Mouse (Mus musculus): ENCODE measurements around the gene Trim66.
A peak's percentile ranks its signal among the peaks of the same experiment; 100 is the strongest.

Trim66 gene

GRCm38 (mm10) chr7:109519936-109520335 is 12.0 kb upstream of the Trim66 start:
- DNase-seq, result no peak

- peak; percentile 99 for DNase-seq
Measured at GRCm38 (mm10) chr7:109518838-109519696, 11.1 kb upstream of the Trim66 start, which contains the start of gene Rpl27a. Gene Rpl27a, plus strand, starts transcription at chr7:109519147.

DNA sequence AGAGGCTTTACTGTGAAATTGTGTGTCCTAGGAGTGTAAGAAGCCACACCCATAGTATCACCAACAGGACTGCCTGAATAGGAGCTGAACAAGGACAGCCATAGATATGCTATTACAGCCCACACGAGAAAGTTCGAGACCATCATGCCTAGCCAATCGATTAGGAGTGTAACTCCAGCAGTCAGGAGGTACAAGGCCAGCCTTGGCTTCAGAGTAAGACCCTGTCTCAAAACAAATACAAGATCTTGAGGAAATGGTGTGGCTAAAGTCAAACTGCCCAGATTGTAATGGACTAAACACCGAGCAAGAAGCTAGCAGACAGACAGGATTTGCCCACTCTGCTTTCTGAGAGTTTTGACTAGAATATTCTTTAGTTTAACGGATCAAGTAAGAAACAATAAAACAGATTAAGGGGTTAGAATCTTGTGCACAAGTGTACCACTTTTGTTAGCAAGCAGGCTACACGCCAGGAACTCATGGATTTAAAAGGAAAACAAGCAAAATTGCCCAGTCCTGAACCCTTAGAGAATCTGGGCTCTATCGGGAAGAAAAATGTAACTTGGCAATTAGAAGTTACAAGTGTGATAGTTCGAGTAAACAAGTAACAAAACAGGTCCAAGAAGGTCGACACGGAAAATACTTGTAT is 10.2 kb upstream of the Trim66 start:
- DNase-seq, result peak; percentile 54

DNA sequence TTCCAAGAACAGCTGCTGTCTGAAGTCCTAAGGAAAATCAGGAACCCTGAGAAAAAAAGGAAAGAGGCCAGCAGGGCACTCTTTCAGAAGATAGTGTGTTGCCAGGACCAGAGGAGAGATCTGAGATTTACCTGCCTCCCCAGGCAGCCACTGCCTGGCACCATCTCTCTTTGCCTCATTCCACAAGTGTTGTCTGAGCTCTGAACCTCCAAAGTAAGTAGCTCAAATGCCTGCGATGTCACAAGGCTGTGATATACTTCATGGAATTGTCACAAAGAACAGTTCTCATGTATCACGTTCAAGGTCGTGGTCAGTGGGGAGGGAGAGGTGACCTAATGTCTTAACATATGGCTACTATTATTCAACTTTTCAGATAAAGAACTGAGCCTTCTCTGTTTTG is 8.6 kb upstream of the Trim66 start:
- no peak for DNase-seq

GRCm38 (mm10) chr7:109511838-109512237 is 3.9 kb upstream of the Trim66 start:
- no peak for DNase-seq

DNA sequence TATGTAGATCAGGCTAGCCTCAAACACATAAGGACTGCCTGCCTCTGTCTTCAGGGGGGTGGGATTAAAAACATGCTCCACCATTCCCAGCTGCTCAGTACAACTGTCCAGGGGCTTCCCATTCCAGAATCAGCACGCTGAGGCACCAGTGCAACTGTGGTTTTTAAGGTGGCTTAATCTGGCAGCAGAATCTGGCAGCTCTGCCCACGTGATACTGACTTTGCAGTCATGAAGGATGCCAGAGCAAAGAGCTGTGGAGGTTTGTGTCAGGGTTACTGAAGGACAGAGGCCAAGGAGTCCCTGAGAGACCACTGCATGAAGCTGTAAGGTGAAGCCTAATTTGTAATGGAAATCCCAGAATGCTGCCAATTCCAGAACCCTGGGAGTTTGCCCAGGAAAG is 2.9 kb upstream of the Trim66 start:
- DNase-seq, result no peak

DNA sequence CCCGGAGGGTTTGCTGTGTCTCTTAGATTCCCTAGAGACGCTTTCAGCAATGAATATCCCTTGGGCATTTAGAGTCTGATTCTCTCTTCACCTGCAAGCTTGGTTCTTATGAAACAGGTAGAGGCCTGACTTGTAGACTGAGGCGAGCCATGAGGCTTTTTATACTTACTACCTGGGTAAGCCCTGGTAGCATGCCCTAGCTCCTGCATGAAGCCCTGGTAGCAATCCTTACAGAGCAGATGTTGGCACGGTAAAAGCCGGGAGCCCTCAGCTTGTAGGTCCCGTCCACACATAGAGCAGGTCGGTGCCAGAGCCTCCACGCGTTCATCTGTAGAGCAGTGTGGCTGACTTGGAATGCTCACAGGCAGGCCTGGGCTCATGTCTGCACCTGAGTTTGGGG is 362 bp downstream of the Trim66 start:
- no peak for DNase-seq

- DNase-seq, result no peak
Measured at GRCm38 (mm10) chr7:109507119-109507518, 815 bp downstream of the Trim66 start.

DNA sequence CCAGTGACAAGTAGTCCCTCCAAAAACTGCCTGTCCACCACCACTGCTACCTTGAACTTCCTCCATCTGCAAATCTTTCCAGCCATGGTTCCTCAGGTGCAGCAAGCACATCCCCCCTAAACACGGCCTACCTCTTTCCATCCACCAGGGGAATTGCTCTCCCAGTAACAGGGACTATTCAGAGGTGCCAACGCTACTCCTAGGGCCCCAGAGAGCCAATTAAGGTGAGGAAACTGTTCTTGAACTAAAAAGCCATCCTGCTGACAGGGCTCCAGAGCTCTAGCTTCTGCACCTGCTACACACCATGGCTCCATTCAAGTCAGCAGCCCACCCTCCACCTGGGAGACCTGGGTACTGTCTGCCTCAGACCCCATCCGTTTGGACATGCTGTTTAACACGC is 10.4 kb downstream of the Trim66 start:
- no peak for DNase-seq

DNA sequence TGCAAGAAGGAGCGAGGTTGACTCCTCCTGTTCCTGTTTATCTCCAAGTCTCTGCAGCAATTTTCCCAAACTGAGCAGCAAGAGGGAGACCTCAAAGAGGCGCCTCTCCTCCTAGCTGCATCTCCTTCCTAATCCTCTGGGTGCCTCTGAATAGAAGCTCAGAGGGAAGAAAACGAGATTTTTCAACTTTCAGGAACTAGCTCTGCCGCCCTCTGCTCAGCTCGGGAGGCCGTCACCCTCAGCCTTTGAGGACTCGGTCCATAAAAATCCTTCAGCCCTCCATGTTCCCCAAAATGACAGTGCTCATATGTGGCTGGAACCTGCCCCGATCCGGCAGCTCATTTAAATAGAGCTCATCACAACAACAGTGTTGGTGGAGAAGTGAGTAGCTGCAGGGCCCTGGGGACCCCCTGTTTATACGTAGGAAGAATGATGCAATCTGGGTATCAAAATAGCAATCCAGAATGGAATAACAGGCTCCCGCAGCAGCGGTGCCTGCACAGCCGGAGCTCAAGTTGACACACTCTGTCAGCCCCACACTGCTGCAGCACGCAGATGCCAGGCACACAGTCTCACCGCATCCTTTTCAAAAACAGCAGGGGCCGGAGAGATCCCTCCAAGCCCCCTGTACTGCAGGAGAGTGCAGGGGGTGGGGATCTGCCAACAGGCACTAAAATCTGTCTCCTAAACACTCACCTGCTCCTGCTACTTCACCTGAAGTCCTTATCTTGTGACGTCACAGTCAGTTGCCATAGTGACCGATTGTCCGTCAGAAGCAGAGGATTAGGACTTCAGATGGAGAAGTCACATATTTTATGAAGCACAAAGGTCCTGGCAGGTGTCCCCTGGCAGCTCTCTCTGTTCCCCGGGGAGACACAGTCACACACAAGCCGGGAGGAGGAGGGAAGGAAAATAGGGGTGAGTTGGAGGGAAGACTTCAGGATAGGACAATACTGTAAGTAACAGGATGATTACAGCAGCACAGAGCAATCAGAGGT is 14.3 kb downstream of the Trim66 start:
- no peak for DNase-seq

- DNase-seq, result no peak
Measured at GRCm38 (mm10) chr7:109492616-109493318, 15.2 kb downstream of the Trim66 start.

DNA sequence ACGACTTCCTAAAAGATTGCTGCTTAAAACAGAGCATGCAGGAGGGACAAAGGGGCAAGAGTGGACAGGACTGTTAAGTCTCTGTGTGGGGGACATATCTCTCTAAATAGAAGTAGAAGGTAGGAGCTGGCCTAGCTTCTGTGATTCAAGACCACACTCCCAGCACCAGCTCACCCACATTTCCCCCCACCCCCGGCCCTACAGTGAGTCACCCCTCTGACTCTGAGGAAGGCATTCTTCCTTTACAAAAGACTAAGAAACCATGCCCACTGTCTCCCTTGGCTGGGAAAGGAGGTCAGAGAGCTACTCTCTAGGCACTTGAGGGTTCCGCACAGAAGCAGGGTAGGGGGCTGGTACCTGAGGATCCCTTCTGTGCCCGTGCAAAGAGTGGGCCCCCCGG is 23.7 kb downstream of the Trim66 start:
- no peak for DNase-seq

GRCm38 (mm10) chr7:109480765-109481197 is 27.2 kb downstream of the Trim66 start:
- DNase-seq, result no peak

GRCm38 (mm10) chr7:109477926-109478325 is 30.0 kb downstream of the Trim66 start:
- no peak for DNase-seq

DNA sequence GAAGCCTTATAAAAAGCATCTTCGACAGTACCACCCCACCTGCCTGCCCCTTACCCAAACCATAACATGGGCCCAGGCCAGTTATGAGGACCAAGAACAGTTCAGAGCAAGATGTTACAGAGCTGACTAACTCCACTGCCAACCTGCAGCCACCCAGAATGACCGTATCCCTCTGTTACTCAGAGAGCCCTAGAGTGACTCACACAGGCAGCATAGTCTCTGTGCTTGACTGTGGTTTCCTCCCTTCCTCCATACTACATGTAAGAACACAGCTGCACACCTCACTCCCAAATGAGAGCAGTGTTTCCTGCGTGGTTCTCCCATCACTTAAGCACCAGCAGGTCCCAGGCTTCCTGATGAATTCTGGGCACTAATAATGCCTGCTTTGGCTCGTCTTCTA is 37.2 kb downstream of the Trim66 start:
- no peak for DNase-seq

GRCm38 (mm10) chr7:109468262-109468701 is 39.7 kb downstream of the Trim66 start:
- no peak for DNase-seq

DNA sequence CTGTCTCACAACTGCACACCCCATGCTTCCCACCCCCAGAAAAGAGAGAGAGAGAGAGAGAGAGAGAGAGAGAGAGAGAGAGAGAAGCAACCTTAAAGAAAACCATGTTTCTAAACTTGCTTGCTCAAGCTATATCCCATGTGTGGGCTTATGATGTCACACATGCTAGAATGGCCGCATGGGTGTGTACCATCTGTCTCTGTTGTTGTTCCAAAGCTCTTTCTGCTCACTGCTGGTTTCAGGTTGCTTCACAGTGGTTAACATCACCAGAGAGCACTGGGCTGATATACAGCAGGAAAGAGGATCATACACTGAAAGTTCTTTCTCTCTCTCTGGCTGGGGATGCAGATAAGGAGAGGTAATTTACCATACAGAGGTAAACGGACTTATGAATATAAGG is 40.3 kb downstream of the Trim66 start:
- no peak for DNase-seq

- no peak for DNase-seq
Measured at GRCm38 (mm10) chr7:109460698-109461097, 47.2 kb downstream of the Trim66 start.

DNA sequence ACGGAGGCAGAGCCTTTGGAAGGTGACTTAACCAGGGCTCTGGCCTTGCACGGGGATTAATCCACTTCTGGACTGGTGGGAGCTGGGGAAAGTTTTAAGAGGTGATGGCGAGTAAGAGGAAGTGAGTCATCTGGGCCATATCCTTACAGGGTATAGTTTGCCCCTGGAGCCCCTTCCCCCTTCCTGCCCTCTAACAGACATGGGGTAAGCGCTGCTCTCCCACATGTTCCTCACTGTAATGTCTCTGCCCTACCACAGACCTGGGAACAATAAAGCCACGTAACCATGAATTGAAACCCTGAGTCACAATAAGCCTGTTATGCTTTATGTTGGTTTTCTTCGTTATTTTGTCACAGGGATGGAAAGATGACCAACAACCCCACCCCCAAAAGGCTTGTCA is 51.4 kb downstream of the Trim66 start:
- no peak for DNase-seq

- DNase-seq, result no peak
Measured at GRCm38 (mm10) chr7:109455748-109456147, 52.2 kb downstream of the Trim66 start.

- DNase-seq, result no peak
Measured at GRCm38 (mm10) chr7:109454856-109455255, 53.1 kb downstream of the Trim66 start.

DNA sequence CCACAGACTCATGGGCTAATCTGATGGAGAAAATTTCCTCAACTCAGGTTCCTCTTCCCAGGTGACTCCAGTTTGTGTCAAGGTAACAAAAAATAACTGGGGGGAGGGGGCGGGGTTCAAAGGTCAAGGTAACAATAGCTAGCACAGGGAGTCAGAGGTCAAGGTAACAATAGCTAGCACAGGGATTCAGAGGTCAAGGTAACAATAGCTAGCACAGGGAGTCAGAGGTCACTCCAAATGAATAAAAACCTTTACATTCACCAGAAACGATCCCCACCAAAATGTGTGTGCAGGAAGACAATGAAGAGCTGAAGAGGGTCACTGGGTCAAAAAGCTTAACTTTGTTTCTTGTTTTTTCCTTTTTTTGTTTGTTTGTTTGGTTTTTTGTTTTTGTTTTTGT is 59.9 kb downstream of the Trim66 start:
- no peak for DNase-seq

All from liver (tissue).